Mouse (Mus musculus) spleen, postnatal 10 days (tissue): ENCODE results near the gene Nlrp4b.
"Not testable (repeated sequence)": the region's sequence is repeated elsewhere in the genome, so short reads cannot be mapped to it uniquely, and the experiment has no call there.

Experiments
- DNase-seq, 2 experiments: peaks; one replicate each; pipeline ENCODE4 v3.0.0; 2021 to 2022; ENCODE audit warnings: low spot score in 2 of 2

Nlrp4b gene

DNA sequence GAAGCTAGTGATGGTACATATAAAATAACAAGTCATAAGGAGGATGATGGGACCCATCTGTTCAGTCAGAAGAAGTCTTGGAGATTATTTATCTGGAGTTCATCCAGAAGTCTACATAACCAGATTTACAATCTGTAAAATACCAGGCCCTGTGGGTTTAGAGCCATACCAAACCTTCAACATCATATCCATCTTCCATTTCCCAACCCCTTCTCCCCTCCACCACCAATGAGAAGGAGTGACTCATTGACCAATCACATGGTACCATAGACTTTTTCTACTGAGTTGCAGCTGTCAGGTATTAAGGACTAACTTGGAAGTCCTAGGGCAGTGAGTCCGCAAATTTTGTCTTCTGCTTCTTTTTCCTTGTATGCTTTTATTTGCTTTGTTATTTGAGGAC, at the start of gene Nlrp4b:
TSS of gene Nlrp4b (plus strand) at position 301 of the 400 bp plus-strand sequence.
- no peak for DNase-seq

DNA sequence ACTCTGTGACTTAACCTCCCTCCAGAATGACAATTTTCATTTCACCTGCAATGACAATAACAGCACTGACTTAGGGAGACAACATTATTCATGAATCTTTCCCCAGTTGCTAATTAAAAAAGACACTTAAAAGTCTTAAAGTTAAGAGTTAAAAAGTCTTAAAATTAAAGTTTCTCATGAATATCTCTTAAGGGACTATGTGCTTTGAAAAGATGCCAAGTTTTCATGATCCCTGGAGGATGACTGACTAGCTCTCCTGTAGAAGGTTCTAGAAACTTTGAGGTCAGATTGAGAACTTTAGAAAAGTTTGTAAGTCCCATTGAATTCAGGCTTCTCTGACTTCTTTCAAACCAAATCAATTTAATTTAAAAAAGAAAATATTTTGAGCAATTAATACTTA, 66.7 kb downstream of the Nlrp4b start, which contains the start of gene Vmn1r71:
TSS of gene Vmn1r71 (minus strand) at position 101 of the 400 bp plus-strand sequence.
- DNase-seq = no peak

DNA sequence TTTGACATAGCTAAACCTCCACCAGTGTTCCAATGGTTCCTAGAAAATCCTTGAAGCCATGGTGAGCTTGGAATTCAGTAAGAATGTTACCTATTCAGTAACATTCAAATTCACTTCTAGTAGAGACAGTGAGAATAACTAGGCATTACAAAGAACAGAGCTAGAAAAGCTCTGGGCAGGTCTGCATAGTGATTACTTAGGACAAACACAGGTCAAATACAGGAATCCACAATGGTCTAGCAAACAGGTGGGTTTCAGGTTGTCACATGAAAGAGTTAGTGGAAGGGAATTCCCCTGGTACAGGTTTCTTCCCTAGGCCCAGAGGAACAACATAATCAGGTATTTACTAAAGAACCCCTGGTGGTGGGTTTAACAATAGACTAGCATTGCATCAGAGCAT, 70.0 kb downstream of the Nlrp4b start:
- DNase-seq = not testable (repeated sequence)
